Mouse (Mus musculus) liver, embryonic 11.5 days (tissue): ENCODE measurements around the gene Gm49378. TPM values are rescaled to one million over a fixed set of nuclear protein-coding genes. Genes with fewer than 3 reads are reported as not detected.

ENCODE experiments used
- ATAC-seq: fragments of 200-750 bp; cut with Nextera tagmentation; replicated peaks from 2 replicates; pipeline ENCODE4 v1.8.0; 2017; ENCODE audit warnings: moderate number of reproducible peaks, mild to moderate bottlenecking, moderate TSS enrichment, moderate library complexity; ENCODE audit not compliant: low FRiP score
- DNase-seq: peaks from one replicate; pipeline ENCODE4 v3.0.0-alpha.2; 2017; ENCODE audit warnings: low spot score
- H3K27ac ChIP-seq: fragments of 300-500 bp; sonication (generic); 2 replicates; pipeline ENCODE4 v1.5.1; 2014; ENCODE audit warnings: mild to moderate bottlenecking, low read depth, low read length, control low read depth
- H3K27me3 ChIP-seq: fragments of 300-500 bp; sonication (generic); replicated peaks from 2 replicates; pipeline ENCODE4 v1.6.1; 2014; ENCODE audit warnings: low read length, mixed read lengths; ENCODE audit not compliant: control insufficient read depth, insufficient read depth
- H3K36me3 ChIP-seq: fragments of 300-500 bp; sonication (generic); 2 replicates; pipeline ENCODE4 v1.6.1; 2014; ENCODE audit warnings: mild to moderate bottlenecking, low read length, moderate library complexity, mixed read lengths; ENCODE audit not compliant: control insufficient read depth, insufficient read depth
- H3K4me1 ChIP-seq: fragments of 300-500 bp; sonication (generic); replicated peaks from 2 replicates; pipeline ENCODE4 v1.6.1; 2014; ENCODE audit warnings: low read length, mixed read lengths; ENCODE audit not compliant: control insufficient read depth, insufficient read depth
- H3K4me2 ChIP-seq: fragments of 300-500 bp; sonication (generic); 2 replicates; pipeline ENCODE4 v1.6.1; 2014; ENCODE audit warnings: mild to moderate bottlenecking, control low read depth, moderate library complexity
- H3K4me3 ChIP-seq: fragments of 300-500 bp; sonication (generic); 2 replicates; pipeline ENCODE4 v1.5.1; 2014; ENCODE audit warnings: low read depth, low read length, control low read depth
- H3K9ac ChIP-seq: fragments of 300-500 bp; sonication (generic); 2 replicates; pipeline ENCODE4 v1.6.1; 2014; ENCODE audit warnings: low read depth, low read length, control low read depth
- H3K9me3 ChIP-seq: fragments of 300-500 bp; sonication (generic); 2 replicates; pipeline ENCODE4 v1.6.1; 2016; ENCODE audit warnings: low read length, inconsistent platforms, mixed read lengths; ENCODE audit not compliant: control insufficient read depth
- WGBS: fragments of 180-500 bp; shearing (Covaris S2); extraction: QIAGEN DNeasy Blood & Tissue Kit; methylation state at CpG from one replicate; pipeline ENCODE4 v1.1.7; 2014; 5-methylcytosine and 5-hydroxymethylcytosine counted together
- polyA plus RNA-seq: library from polyadenylated mRNA; unstranded; fragments of >200 nt; fragmentation: Nextera tagmentation; extraction: Ambion mirVana; gene quantifications from 2 replicates; pipeline ENCODE4 v1.2.1, GENCODE M21; 2014

Gene Gm49378
- polyA plus RNA-seq, 1 experiment from 2014 or later: 2.7 TPM

DNA sequence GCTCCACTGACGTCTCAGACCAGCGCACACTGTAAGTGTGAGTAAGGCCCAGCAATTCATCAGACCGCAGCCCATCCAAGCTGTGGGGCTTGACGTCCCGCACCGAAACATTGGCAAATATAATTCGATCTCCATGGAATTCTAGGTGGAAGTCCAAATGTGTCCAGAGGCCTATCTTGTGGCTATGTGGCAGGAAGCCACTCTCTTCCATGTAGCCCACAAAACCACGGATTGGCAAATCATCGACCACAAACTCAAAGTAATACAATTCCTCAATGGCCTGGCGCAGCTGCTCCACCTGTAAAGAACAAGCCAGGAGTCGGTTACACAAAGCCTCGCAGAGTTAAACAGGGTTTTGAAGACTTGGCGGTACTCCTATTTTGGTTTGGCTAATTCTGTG is 3.6 kb upstream of the Gm49378 start:
- H3K9ac ChIP-seq: no peak overlapping the region
- H3K9me3 ChIP-seq: no peaks in the 10 kb centered on the region
- H3K27ac ChIP-seq: no peak overlapping the region
- H3K4me1 ChIP-seq: peaks cover 26% of the 10 kb centered on the region
- H3K4me3 ChIP-seq: no peak overlapping the region
- no peaks in the 10 kb centered on the region for H3K27me3 ChIP-seq
- ATAC-seq (no peak), DNase-seq (no peak)
- H3K4me2 ChIP-seq: no peak overlapping the region
- peaks cover 29% of the 10 kb centered on the region for H3K36me3 ChIP-seq
- WGBS: 92% methylated on average over 13 of the region's 13 CpGs

DNA sequence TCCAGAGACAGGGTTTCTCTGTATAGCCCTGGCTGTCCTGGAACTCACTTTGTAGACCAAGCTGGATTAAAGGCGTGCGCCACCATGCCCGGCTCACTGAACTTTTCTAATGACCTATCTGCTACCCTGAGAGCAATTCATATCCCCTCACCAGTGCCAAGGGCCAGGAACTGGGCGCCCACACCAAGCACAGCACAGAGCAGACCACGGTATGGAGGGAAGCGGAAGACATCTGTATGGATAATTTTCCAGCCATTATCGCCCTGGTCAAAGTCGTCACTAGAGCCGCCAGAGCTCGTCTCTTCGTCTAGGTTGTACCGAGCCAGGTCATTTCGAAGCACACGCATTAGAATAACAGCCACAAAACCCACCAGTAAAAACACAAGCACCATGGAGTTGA is 3.1 kb upstream of the Gm49378 start:
- peaks cover 27% of the 10 kb centered on the region for H3K36me3 ChIP-seq
- H3K27ac ChIP-seq: no peak overlapping the region
- DNase-seq: no peak
- H3K9ac ChIP-seq: no peak overlapping the region
- no peaks in the 10 kb centered on the region for H3K27me3 ChIP-seq
- no peak overlapping the region for H3K4me2 ChIP-seq
- no peak overlapping the region for H3K4me3 ChIP-seq
- ATAC-seq: no peak
- H3K4me1 ChIP-seq: peaks cover 25% of the 10 kb centered on the region
- 98% methylated on average over 14 of the region's 14 CpGs for WGBS
- H3K9me3 ChIP-seq: no peaks in the 10 kb centered on the region

DNA sequence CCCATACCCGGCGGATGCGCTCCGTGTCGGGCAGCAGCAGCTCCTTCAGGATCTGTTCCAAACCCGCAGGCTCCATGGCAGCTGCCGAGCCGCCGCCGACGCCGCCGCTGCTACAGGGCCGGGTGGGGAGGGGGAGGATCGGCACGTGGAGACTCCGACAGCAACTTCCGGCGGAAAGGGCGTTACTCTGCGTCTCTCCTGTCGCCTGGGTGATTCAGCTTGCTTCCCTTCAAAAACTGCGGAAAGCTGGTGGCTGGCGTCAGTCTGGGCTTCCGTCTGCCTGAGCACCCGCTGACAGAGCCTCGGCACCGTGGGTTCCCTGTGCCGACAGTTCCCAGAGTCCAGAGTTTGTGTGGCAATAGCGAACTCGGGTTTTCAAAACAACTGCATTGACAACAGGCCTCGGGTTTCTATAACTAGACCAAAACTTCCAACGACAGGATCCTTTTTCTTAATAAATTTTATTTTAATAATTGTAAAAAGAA is 2.1 kb downstream of the Gm49378 start, which contains the start of gene Ipo4:
Gene Ipo4, minus strand, starts transcription at position 435 of the 485 bp plus-strand sequence.
- H3K4me2 ChIP-seq: peak within 1 kb of the TSS; percentile 94
- 0 out of 2 replicates have a peak within 1 kb of the TSS, but pooled peaks have one; percentile 9 for H3K27ac ChIP-seq
- H3K27me3 ChIP-seq: no peaks in the 10 kb centered on the region
- peak within 1 kb of the TSS; percentile 76 for H3K9ac ChIP-seq
- peak; percentile 86 for ATAC-seq
- peaks cover 12% of the 10 kb centered on the region for H3K4me1 ChIP-seq
- H3K36me3 ChIP-seq: peaks cover 47% of the 10 kb centered on the region
- H3K9me3 ChIP-seq: no peaks in the 10 kb centered on the region
- H3K4me3 ChIP-seq: peak within 1 kb of the TSS; percentile 78
- under 1% methylated on average over 33 of the region's 33 CpGs for WGBS
- DNase-seq: peak; percentile 88

DNA sequence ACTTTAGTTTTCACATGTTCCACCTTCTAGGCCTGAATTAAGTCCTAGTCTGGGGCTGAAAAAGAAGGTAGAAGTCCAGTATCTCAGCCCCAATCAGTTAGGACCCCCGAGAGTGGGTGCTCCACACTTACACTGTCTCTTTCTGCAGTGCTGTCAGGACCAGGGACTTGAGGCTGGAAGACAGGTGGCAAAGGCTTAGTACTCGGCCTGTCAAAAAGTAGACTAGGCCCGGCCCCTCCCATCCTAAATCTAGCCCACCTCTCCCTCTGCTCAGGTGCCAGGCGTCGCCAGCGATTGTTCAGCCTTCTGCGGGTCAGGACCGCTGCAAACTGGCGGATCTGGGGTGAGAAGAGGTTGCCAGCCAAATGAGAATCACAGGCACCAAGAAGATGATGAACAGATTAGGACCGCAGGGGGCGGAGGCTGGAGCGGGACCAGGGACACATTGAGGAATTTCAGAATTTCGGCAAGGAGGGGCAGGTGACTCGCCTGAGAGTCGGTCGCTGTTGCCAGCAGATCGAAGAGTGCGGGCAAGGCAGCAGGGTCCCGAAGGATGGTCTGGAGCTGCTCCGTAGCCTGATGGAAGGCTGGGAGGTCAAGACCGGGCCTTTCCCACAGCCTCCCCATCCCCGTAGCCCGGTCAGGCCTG is 2.7 kb downstream of the Gm49378 start:
- DNase-seq (peak; percentile 50), ATAC-seq (peak; percentile 29; the same call in 1 of the 2 replicates)
- WGBS: 3% methylated on average over 23 of the region's 23 CpGs
- peak overlapping the region; percentile 94 for H3K4me2 ChIP-seq
- H3K4me3 ChIP-seq: peak overlapping the region; percentile 78
- no peaks in the 10 kb centered on the region for H3K9me3 ChIP-seq
- H3K36me3 ChIP-seq: peaks cover 49% of the 10 kb centered on the region
- H3K4me1 ChIP-seq: peaks cover 15% of the 10 kb centered on the region
- peak overlapping the region; percentile 76 for H3K9ac ChIP-seq
- H3K27ac ChIP-seq: 0 out of 2 replicates have a peak overlapping the region, but pooled peaks have one; percentile 9
- H3K27me3 ChIP-seq: no peaks in the 10 kb centered on the region

DNA sequence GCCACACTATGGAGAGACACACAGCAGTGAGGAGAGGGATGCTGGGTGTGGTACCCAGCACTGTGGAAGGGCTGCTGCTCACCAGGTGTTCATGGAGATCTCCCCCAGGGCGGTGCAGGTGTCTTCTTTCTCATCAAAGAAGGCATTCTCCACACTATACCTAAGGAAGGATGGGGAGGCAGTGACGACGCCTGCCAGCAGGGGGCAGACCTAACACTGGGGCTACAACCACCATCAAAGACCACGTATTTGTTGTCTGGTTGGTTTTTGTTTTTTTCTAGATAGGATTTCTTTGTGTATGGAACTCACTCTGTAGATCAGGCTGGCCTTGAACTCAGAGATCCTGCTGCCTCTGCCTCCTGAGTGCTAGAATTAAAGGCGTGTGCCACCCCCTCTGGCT is 8.4 kb downstream of the Gm49378 start:
- H3K4me2 ChIP-seq: no peak overlapping the region
- DNase-seq (no peak), ATAC-seq (0 out of 2 replicates have a peak, but pooled peaks have one; percentile 26)
- H3K27me3 ChIP-seq: no peaks in the 10 kb centered on the region
- peaks cover 72% of the 10 kb centered on the region for H3K36me3 ChIP-seq
- no peak overlapping the region for H3K4me3 ChIP-seq
- 51% methylated on average over 5 of the region's 5 CpGs for WGBS
- peaks cover 5% of the 10 kb centered on the region; the same call in 1 of the 2 replicates for H3K4me1 ChIP-seq
- H3K9me3 ChIP-seq: no peaks in the 10 kb centered on the region
- H3K27ac ChIP-seq: no peak overlapping the region
- no peak overlapping the region for H3K9ac ChIP-seq

DNA sequence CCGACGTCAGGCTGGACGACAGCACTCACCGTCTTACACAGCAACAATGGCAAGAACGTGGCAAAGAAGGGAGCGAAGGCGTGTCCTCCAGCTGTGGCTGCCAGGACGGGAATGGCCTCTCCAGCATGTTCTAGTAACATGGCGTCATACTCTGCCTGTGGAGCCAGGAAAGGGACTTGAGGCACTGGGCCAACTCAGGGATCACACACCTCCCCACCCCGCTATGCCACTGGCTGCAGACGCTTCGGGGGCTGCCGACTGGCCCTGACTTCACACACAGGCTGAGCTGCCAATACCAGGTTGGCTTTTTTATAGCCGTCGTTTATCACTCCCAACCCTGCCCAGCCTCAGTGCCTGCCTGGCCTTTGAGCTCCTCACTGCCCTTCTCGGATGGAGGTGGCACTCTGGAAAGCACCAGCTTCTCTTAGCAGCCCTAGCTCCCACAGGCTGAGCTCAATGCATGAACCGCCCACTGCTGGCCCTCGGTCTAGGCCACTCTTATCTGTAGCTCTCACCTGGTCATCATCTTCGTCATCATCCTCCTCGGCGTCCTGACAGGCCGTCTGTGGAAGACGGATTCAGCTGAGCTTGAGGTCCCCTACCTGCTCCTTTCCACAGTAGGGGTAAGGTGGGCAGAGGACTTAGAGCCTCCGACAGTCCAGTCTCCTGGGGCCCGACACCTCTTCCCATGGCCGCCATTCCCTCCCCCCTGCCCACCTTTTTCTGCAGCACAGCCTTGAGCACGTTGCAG is 9.4 kb downstream of the Gm49378 start:
- ATAC-seq: 0 out of 2 replicates have a peak, but pooled peaks have one; percentile 24
- H3K27ac ChIP-seq: no peak overlapping the region
- H3K9ac ChIP-seq: no peak overlapping the region
- no peaks in the 10 kb centered on the region for H3K27me3 ChIP-seq
- H3K9me3 ChIP-seq: no peaks in the 10 kb centered on the region
- DNase-seq: no peak
- no peak overlapping the region for H3K4me3 ChIP-seq
- 85% methylated on average over 27 of the region's 27 CpGs for WGBS
- no peak overlapping the region for H3K4me2 ChIP-seq
- H3K4me1 ChIP-seq: peaks cover 5% of the 10 kb centered on the region; the same call in 1 of the 2 replicates
- peaks cover 67% of the 10 kb centered on the region for H3K36me3 ChIP-seq

DNA sequence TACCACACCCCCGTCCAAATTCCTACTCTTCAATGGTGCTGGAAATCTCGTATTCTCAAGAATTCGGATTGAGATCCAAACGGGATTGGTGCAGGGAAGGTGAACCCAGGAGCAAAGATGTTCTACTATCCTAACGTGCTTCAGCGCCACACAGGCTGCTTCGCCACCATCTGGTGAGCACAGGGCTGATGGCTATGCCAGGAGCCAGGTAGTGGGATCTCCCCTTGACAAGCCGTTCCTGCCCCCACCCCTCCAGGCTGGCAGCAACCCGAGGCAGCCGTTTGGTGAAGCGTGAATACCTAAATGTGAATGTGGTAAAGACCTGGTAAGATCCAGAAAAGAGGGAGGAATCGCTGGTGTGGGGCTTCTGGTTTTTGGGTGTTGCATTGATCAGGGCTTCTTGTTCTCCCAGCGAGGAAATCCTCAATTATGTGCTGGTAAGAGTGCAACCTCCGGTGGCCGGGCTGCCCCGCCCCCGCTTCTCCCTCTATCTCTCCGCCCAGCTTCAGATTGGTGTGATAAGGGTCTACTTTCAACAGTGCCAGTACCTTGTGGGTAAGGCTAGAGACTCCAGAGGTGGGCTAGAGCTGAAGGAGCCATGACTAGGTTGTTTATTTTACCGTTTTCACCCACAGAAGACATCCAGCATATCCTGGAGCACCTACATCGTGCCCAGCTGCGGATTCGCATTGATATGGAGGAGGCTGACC is 19.1 kb downstream of the Gm49378 start:
- DNase-seq (no peak), ATAC-seq (peak; percentile 61)
- H3K27me3 ChIP-seq: no peaks in the 10 kb centered on the region
- H3K27ac ChIP-seq: no peak overlapping the region
- 0 out of 2 replicates have a peak, but pooled peaks cover 3% of the 10 kb centered on the region for H3K36me3 ChIP-seq
- peaks cover 22% of the 10 kb centered on the region for H3K4me1 ChIP-seq
- H3K4me3 ChIP-seq: peak overlapping the region; percentile 32
- no peaks in the 10 kb centered on the region for H3K9me3 ChIP-seq
- 23% methylated on average over 22 of the region's 22 CpGs for WGBS
- peak overlapping the region; percentile 71 for H3K4me2 ChIP-seq
- H3K9ac ChIP-seq: 0 out of 2 replicates have a peak overlapping the region, but pooled peaks have one; percentile 27

DNA sequence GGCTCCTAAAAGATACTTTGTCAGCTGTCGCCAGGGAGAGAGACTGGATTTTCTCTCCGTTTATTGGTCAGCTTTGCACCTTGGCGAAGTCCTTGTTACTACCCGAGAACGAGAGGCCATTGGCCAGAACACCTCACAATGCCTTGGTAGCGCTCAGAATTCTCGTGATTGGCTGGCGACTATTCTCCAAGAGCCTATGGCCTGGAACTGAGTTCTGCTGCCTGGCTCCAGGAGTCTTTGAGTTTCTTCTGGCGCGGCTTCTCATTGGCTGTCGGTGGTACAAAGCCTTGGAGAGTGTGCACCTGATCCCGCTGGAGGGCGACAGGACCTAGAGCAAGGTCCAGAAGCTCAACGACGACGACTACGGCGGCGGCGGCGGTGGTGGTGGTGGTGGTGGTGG is 19.9 kb downstream of the Gm49378 start, which contains the start of gene Rec8:
Gene Rec8, plus strand, starts transcription at position 216 of the 400 bp plus-strand sequence.
- Histone ChIP-seq H3K4me2 (peak within 1 kb of the TSS; percentile 71), H3K36me3 (0 out of 2 replicates have a peak, but pooled peaks cover 3% of the 10 kb centered on the region), H3K4me1 (peaks cover 22% of the 10 kb centered on the region), H3K9me3 (no peaks in the 10 kb centered on the region), H3K9ac (0 out of 2 replicates have a peak within 1 kb of the TSS, but pooled peaks have one; percentile 27), H3K27me3 (no peaks in the 10 kb centered on the region), H3K4me3 (peak within 1 kb of the TSS; percentile 32), H3K27ac (no peak within 1 kb of the TSS)
- DNase-seq (peak; percentile 54), ATAC-seq (peak; percentile 48)
- WGBS: 14% methylated on average over 21 of the region's 21 CpGs
